Mouse (Mus musculus): ENCODE measurements around the gene Trappc2l. TPM values are rescaled to one million over a fixed set of nuclear protein-coding genes. Genes with fewer than 3 reads are reported as not detected.
"Not testable (repeated sequence)": the region's sequence is repeated elsewhere in the genome, so short reads cannot be mapped to it uniquely, and the experiment has no call there.

Trappc2l gene
- total RNA-seq, 2 experiments from 2014 or later = 82.1 to 82.7 TPM

- DNase-seq (ENCODE audit: low spot score in 2 of 2) = no peak
Observed at GRCm38 (mm10) chr8:122623844-122624642, 12.6 kb downstream of the Trappc2l start.

GRCm38 (mm10) chr8:122624653-122625052 lies 13.2 kb downstream of the Trappc2l start:
- DNase-seq (ENCODE audit: low spot score in 2 of 2) = no peak

DNA sequence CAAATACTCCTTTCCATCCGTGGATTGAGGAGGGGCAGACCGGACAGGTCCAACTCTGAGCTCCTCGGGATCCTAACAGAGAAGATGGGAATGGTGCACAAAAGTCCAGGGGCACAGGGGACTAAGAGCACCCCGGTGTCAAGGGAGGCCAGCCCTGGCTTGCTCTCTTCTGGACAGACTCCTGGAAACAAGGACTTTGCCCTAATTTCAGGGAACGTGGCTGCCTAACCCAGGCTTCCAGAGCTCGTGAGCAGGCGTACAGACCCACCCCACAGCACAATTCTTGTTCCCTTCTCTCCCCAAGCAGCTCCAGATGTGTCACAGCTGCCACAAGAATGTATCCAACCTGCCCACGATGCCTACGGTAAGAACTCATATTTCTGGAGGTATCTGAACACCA lies 14.4 kb downstream of the Trappc2l start:
- no peak for DNase-seq (ENCODE audit: low spot score in 2 of 2)

GRCm38 (mm10) chr8:122626896-122627295 lies 15.5 kb downstream of the Trappc2l start:
- DNase-seq (ENCODE audit: low spot score in 2 of 2) = no peak

DNA sequence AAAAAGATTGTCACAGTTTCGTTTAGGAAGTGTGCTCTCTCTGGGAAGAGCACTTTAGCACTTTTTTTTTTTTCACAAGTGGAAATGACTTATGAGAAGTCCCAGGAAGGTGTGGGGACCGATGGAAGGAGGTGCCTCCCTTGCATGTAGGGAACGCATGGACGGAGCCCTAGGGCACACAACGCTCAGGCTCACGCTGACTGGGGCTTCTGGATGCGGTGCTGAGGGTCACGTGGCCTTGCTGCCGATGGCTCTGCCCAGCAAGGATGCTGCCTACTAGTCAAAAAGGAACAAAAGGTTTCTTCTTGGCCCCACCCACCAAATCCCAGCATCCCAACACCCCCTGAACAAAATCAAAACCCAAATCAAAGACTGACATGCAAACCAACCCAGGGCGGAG lies 17.9 kb downstream of the Trappc2l start:
- no peak for DNase-seq (ENCODE audit: low spot score in 2 of 2)

DNA sequence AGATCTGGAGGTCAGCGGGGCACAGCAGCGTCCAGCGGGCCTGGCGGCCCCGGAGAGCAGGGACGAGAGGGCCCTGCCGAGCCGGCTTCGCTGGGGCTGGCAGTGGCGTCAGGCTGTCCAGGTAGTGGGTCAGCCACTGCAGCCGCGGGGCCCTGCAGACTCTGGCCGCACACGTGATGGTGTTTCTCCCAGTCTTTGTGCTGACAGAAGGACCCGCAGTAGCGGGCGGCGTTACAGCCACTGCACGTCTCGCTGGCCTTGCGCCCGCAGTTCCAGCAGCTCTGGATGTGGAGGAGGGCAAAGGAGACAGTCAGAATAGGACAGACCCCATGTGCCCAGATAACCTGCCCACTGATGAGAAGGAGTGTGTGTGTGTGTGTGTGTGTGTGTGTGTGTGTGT lies 19.3 kb downstream of the Trappc2l start:
- no peak for DNase-seq (ENCODE audit: low spot score in 2 of 2)

DNA sequence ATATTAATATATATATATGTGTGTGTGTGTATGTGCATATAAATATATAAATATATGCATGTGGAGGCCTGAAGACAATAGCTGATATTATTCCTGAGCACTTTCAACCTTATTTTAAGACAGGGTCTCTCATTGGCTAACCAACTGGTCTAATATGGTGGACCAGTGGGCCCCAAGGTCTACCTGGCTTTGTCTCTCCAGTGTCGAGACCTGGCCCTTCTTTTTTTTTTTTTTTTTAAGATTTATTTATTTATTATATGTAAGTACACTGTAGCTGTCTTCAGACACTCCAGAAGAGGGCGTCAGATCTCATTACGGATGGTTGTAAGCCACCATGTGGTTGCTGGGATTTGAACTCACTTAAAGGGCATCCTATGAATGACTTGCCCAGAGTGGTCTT lies 20.7 kb downstream of the Trappc2l start:
- not testable (repeated sequence) for DNase-seq (ENCODE audit: low spot score in 2 of 2)

GRCm38 (mm10) chr8:122633205-122633604 lies 21.8 kb downstream of the Trappc2l start:
- DNase-seq (ENCODE audit: low spot score in 2 of 2) = no peak

- DNase-seq (ENCODE audit: low spot score in 2 of 2) = no peak
Observed at GRCm38 (mm10) chr8:122635878-122636802, 24.7 kb downstream of the Trappc2l start.

GRCm38 (mm10) chr8:122636803-122637175 lies 25.3 kb downstream of the Trappc2l start:
- DNase-seq (ENCODE audit: low spot score in 2 of 2) = no peak

- no peak for DNase-seq (ENCODE audit: low spot score in 2 of 2)
Observed at GRCm38 (mm10) chr8:122637230-122637629, 25.8 kb downstream of the Trappc2l start.

DNA sequence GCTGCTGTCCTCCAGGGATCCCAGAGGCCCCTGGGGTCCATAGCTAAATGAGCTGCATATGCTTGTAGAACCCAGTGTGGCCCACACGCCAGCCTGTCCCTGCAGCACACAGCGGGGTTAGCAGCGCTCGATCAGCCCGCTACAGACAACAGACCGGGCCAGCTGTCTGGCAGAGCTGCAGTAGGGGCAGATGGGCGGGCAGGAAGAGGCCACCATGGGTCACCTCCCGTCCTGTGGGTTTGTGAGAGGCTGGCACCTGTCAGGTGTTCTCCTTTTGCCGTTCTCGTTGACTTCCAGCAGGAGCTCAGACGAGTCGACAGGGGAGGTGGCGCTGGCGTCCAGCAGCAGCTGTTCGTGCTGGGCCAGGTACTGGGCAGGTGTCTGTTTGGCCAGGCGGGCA lies 27.2 kb downstream of the Trappc2l start:
- no peak for DNase-seq (ENCODE audit: low spot score in 2 of 2)

GRCm38 (mm10) chr8:122639521-122640248 lies 28.2 kb downstream of the Trappc2l start:
- peak; percentile 31 to 51 for DNase-seq (ENCODE audit: low spot score in 2 of 2)

- DNase-seq (ENCODE audit: low spot score in 2 of 2) = no peak
Observed at GRCm38 (mm10) chr8:122640825-122641224, 29.4 kb downstream of the Trappc2l start.

DNA sequence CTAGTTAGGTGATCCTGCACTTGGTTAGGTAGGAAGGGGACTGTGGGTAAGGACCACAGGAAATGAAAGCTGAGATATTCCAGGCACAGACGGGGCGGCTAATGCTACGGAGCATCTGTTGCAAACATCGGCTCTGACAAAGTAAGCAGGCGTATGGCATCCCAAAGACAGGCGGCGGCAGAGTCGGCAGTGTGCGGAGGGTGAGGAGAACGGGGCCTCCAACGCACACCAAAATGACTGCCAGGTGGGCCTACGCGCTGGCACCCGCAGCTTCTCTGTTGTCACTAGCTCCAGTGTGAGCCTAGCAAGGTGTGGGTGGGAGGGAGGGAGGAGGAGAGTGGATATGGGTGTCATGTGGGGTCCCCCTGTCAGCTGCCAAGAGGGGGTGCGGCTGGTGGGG lies 30.0 kb downstream of the Trappc2l start:
- peak; percentile 84 to 92 for DNase-seq (ENCODE audit: low spot score in 2 of 2)

DNA sequence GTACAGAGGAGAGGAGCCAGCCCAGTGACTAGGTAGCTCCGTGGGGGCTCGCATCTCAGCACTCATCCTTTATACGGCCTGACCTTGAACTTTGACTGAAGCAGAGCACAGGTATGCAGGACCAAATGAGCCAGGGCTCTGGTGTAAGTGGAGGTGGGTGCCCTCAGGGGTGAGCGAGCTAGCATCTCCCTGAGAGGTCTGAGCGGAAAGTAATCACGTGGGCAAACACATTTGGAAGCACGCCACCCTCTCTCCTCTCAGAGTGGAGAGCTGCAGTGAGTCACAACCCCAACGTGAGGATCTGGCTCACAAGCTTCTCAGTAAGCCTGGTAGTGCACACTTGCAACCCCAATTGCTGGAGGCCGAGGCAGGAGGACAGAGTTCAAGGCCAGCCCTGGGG lies 30.6 kb downstream of the Trappc2l start:
- peak; percentile 36 to 62 for DNase-seq (ENCODE audit: low spot score in 2 of 2)

GRCm38 (mm10) chr8:122644175-122644954 lies 32.9 kb downstream of the Trappc2l start:
- no peak for DNase-seq (ENCODE audit: low spot score in 2 of 2)

- no peak for DNase-seq (ENCODE audit: low spot score in 2 of 2)
Observed at GRCm38 (mm10) chr8:122646337-122646736, 34.9 kb downstream of the Trappc2l start.

DNA sequence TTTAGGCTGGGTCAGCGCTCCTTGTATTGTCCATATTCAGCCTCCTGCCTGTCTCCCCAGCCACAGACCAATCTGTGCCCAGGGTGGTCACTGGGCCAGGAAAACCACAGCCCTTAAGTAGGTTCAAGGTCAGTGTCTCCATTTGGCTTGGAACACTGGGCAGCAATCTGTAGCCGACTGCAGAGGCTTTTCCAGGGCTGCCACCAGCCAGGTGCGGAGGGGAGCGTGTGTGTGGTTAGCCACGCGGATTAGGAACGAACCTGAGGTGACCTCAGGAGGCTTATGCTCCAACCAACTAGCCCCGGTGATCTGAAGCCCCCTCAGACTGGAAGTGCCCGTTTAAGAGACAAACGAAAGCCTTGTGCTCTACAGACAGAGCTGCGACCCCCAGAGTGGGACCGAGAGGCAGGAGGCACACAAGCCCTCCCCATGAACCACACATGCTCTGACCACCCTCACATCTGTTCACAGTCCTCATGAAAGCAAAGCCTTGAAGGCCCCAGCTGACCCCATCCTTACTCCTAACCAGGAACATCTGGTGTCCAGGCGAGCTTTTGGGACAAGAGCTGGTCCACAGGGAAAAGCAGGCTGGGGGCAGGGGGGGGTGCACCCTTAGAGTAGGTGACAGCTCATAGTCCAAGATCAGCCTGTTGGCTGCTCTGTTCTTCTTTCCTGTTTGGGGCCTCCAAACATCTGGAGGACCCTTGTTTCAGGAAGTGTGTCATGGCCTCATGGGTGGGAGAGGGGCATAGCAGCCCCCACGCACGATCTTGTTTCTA lies 36.9 kb downstream of the Trappc2l start:
- DNase-seq (ENCODE audit: low spot score in 2 of 2) = no peak

Measured in layer of hippocampus, adult 18-20 months (tissue).